Mouse (Mus musculus) intestine, embryonic 15.5 days (tissue): ENCODE results near the gene Pole3. TPM values are rescaled to one million over a fixed set of nuclear protein-coding genes. Genes with fewer than 3 reads are reported as not detected.

Experiments used
- ATAC-seq: fragments of 200-750 bp; cut with Nextera tagmentation; 2 replicates; pipeline ENCODE4 v1.8.0; 2017; ENCODE audit warnings: moderate TSS enrichment, moderate library complexity
- H3K27ac ChIP-seq: fragments of 300-500 bp; sonication (generic); 2 replicates; pipeline ENCODE4 v1.5.1; 2015; ENCODE audit warnings: mild to moderate bottlenecking, inconsistent platforms
- H3K27me3 ChIP-seq: fragments of 300-500 bp; sonication (generic); replicated peaks from 2 replicates; pipeline ENCODE4 v1.6.1; 2015; ENCODE audit warnings: inconsistent platforms
- H3K36me3 ChIP-seq: fragments of 300-500 bp; sonication (generic); 2 replicates; pipeline ENCODE4 v1.6.1; 2015; ENCODE audit warnings: inconsistent platforms
- H3K4me1 ChIP-seq: fragments of 300-500 bp; sonication (generic); replicated peaks from 2 replicates; pipeline ENCODE4 v1.6.1; 2015; ENCODE audit warnings: inconsistent platforms
- H3K4me2 ChIP-seq: fragments of 300-500 bp; sonication (generic); replicated peaks from 2 replicates; pipeline ENCODE4 v1.6.1; 2015; ENCODE audit warnings: mild to moderate bottlenecking, inconsistent platforms
- H3K4me3 ChIP-seq: fragments of 300-500 bp; sonication (generic); replicated peaks from 2 replicates; pipeline ENCODE4 v1.5.1; 2015; ENCODE audit warnings: inconsistent platforms
- H3K9ac ChIP-seq: fragments of 300-500 bp; sonication (generic); 2 replicates; pipeline ENCODE4 v1.6.1; 2015; ENCODE audit warnings: inconsistent platforms
- H3K9me3 ChIP-seq: fragments of 300-500 bp; sonication (generic); 2 replicates; pipeline ENCODE4 v1.6.1; 2016; ENCODE audit warnings: inconsistent platforms
- WGBS: fragments of 180-500 bp; shearing (Covaris S2); methylation state at CpG from one replicate; pipeline ENCODE4 v1.1.7; 2015; 5-methylcytosine and 5-hydroxymethylcytosine counted together
- polyA plus RNA-seq: library from polyadenylated mRNA; unstranded; fragments of >200 nt; fragmentation: Nextera tagmentation; extraction: Ambion mirVana; gene quantifications from 2 replicates; pipeline ENCODE4 v1.2.1, GENCODE M21; 2015

Gene Pole3
- 70.5 and 71.5 TPM in 2 replicates for polyA plus RNA-seq

DNA sequence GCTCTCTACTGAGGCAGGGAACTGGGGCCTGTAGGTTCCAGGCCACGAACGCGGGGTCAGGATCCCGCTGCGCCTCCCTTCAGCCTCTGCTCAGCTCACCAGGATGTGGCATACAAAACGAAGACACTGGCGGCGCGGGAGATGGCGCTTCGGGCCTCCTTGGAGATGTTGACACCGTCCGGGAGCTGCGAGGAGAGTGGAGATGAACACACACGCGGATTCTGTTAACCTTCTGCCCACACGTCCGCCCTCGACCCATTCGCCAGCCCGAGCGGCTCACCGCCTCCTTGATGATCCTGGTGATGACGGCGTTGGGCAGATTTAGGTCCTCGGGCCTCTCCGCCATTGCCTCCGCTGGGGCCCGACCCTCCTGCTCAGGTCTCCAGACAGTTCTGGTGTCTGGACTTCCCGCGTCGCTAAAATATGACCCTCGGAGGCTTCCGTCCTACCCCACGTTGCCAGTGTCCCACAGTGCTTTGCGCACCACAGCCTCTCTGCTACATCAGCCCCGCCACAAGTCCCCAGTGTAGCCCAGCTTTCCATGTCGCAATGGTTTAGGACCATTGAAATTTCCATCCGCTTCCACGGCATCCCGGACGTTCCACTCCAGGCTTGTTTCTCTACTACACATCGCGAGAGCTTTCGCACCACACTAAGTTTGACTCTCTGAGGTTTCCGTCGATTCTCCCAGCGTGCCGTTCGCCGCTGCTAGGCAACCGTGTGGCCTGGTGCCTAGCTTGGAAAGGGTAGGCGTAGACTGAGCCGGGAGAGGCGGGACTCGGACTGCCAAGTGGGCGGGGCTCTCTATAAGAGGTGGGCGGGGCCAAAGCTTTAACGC is at the start of gene Pole3, which contains the start of gene 4933430I17Rik:
Pole3 (minus strand) TSS at position 418 of the 838 bp plus-strand sequence.
4933430I17Rik (plus strand) TSS at position 719 of the 838 bp plus-strand sequence.
- Histone ChIP-seq H3K4me1 (peaks cover 8% of the 10 kb centered on the region), H3K27me3 (no peaks in the 10 kb centered on the region), H3K36me3 (no peaks in the 10 kb centered on the region), H3K4me3 (peak within 1 kb of the TSS; percentile 76), H3K9ac (peak within 1 kb of the TSS; percentile 77), H3K9me3 (no peaks in the 10 kb centered on the region), H3K27ac (peak within 1 kb of the TSS; percentile 96), H3K4me2 (peak within 1 kb of the TSS; percentile 81)
- under 1% methylated on average over 59 of the region's 59 CpGs for WGBS
- ATAC-seq = peak; percentile 99

DNA sequence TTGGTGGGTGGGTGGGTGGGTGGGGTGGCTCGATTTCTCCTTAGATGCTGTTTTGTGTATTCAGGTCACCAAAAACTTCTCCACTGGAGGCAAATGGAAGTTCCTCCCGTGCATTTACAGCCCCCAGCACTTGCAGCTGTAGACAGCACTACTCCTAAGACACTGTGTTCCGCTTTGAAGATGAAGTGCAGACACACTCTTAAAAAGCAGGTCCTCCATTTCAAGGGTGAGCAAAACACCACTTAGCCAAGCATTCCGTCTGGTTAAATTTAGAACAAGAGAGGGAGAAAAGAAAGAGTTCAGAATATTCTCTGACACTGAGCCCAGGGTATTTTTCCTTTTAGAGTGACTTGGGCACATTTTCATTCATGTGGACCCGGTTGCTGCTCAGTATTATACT is 45.2 kb upstream of the Pole3 start:
- 40% methylated on average over 5 of the region's 5 CpGs for WGBS
- ATAC-seq = no peak

DNA sequence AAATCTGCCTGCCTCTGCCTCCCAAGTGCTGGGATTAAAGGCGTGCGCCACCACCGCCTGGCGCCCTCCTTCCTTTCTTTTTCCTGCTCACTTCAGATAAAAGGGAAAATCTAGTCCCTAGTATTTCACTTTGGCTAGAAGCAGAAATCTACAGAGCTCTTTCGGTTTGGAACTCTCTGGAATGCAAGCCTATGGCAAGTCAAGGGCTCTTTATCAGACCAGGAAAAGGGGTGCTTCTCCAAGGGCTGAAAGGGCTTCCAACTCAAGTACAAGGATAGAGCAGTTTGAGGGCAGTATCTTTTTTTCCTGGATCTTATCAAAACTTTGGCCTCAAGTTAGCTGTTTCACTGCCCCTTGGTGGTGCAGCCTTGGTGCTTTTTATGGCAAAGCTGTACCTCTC is 44.7 kb upstream of the Pole3 start:
- peak overlapping the region; percentile 44; the same call in 1 of the 2 replicates for H3K27ac ChIP-seq
- H3K4me3 ChIP-seq = no peak overlapping the region
- no peaks in the 10 kb centered on the region for H3K27me3 ChIP-seq
- no peak overlapping the region for H3K4me2 ChIP-seq
- H3K9me3 ChIP-seq = no peaks in the 10 kb centered on the region
- peaks cover 7% of the 10 kb centered on the region; the same call in 1 of the 2 replicates for H3K4me1 ChIP-seq
- ATAC-seq = no peak
- H3K9ac ChIP-seq = no peak overlapping the region
- WGBS = 91% methylated on average over 5 of the region's 5 CpGs
- H3K36me3 ChIP-seq = no peaks in the 10 kb centered on the region

More for the DNA sequence above, 45.2 kb upstream of the Pole3 start:
- Histone ChIP-seq H3K4me1 (peaks cover 7% of the 10 kb centered on the region; the same call in 1 of the 2 replicates), H3K27me3 (no peaks in the 10 kb centered on the region), H3K9ac (no peak overlapping the region), H3K4me3 (no peak overlapping the region), H3K9me3 (no peaks in the 10 kb centered on the region), H3K27ac (peak overlapping the region; percentile 51; the same call in 1 of the 2 replicates), H3K36me3 (no peaks in the 10 kb centered on the region), H3K4me2 (no peak overlapping the region)

DNA sequence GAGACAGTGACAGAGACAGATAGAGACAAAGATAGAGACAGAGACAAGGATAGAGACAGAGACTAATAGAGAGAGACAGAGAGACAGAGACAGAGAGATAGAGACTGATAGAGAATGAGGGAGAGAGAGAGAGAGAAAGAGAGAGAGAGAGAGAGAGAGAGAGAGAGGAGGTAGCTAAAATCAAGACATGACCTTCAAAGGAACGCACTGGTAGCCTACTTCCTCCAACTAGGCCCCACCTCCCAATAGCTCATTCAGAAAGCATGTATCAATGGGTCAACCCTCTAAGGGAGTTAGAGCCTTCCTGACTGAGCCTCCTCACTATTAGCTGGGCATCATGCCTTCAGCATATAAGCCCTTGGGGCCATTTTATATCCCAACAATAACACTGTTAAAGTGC is 43.5 kb upstream of the Pole3 start:
- WGBS = 75% methylated on average over 1 of the region's 1 CpGs
- Histone ChIP-seq H3K36me3 (no peaks in the 10 kb centered on the region), H3K4me2 (no peak overlapping the region), H3K4me1 (peaks cover 7% of the 10 kb centered on the region; the same call in 1 of the 2 replicates), H3K4me3 (no peak overlapping the region), H3K27ac (no peak overlapping the region), H3K9ac (no peak overlapping the region), H3K9me3 (no peaks in the 10 kb centered on the region), H3K27me3 (no peaks in the 10 kb centered on the region)
- ATAC-seq = no peak

DNA sequence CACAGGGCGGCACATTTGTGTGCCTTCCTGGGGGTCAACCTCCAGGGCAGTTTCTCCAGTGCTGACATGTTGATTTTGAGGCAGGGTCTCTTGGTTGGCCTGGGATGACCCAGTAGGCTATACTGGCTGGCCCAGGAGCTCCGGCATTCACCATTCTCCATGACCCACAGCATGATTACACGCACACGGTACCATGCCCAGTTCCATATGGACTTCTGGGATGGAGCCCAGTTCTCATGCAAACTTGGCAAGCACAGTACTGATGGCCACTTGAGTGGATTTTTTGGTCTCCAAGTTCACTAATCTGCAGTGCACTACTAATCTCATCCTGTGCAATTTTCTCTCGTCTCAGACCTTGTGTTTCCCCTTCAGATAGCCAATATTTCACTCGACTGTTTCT is 42.8 kb upstream of the Pole3 start:
- no peak overlapping the region for H3K4me2 ChIP-seq
- no peak overlapping the region for H3K9ac ChIP-seq
- H3K4me3 ChIP-seq = no peak overlapping the region
- 88% methylated on average over 6 of the region's 6 CpGs for WGBS
- no peaks in the 10 kb centered on the region for H3K27me3 ChIP-seq
- H3K27ac ChIP-seq = no peak overlapping the region
- no peaks in the 10 kb centered on the region for H3K9me3 ChIP-seq
- peaks cover 7% of the 10 kb centered on the region; the same call in 1 of the 2 replicates for H3K4me1 ChIP-seq
- no peak for ATAC-seq
- H3K36me3 ChIP-seq = no peaks in the 10 kb centered on the region

DNA sequence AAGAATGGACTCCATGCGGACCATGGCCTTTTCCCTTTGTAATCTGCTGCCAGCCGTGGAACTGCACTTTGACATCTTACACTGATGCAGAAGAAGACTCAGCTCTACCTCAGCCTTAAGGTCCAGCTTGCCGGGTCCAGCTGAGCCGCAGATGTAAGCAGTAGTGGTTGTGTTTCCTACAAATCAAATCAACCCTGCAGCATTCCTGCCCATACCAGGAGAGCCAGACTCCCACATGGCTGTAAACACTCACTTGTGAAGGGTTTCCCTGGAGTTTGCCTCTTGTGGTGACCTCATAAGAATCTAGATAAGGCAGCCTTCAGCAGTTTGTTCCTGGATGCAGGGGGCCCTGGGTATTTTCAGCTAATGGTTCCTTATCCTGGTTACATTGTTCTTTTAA is 41.7 kb upstream of the Pole3 start:
- Histone ChIP-seq H3K9ac (no peak overlapping the region), H3K36me3 (no peaks in the 10 kb centered on the region), H3K27ac (0 out of 2 replicates have a peak overlapping the region, but pooled peaks have one; percentile 13), H3K4me1 (peaks cover 8% of the 10 kb centered on the region; the same call in 1 of the 2 replicates), H3K9me3 (no peaks in the 10 kb centered on the region), H3K27me3 (no peaks in the 10 kb centered on the region), H3K4me3 (no peak overlapping the region), H3K4me2 (no peak overlapping the region)
- ATAC-seq = peak; percentile 59; the same call in 1 of the 2 replicates
- 38% methylated on average over 4 of the region's 4 CpGs for WGBS

DNA sequence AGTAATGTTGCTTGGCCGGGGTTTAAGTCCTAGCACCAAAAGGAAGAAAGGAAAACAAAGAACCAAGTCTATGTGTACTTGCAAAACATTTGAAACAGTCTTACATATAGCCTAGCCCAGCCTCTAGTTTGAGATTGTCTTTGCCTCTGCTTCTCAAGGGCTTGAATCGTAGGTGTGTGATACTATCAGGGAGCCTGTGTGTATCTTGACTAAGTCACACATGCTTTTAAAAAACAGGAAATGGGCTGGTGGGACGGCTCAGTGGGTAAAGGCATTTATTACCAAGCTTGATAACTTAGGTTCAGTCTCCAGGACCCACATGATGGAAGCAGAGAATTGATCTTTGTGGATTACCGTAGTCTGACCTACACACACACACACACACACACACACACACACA is 37.1 kb upstream of the Pole3 start:
- Histone ChIP-seq H3K36me3 (no peaks in the 10 kb centered on the region), H3K9me3 (no peaks in the 10 kb centered on the region), H3K9ac (no peak overlapping the region), H3K27me3 (no peaks in the 10 kb centered on the region), H3K4me2 (no peak overlapping the region), H3K4me1 (peaks cover 10% of the 10 kb centered on the region; the same call in 1 of the 2 replicates), H3K4me3 (no peak overlapping the region), H3K27ac (no peak overlapping the region)
- WGBS = 63% methylated on average over 4 of the region's 4 CpGs
- no peak for ATAC-seq

DNA sequence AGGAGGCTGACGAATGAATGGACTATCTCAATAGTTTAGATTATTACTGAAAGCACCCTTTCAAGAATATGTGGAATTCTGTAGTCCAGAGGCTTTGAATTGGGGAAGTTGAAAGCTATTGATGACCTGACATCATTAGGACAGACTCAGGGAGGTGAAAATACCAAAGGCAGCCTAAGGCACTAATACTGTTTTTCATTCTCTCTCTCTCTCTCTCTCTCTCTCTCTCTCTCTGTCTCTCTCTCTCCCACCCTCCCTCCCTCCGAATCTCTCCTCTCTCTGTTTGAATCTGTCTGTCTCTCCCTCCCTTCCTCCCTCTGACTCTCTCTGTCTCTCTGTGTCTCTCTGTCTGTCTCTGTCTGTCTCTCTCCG is 36.7 kb upstream of the Pole3 start:
- Histone ChIP-seq H3K4me1 (peaks cover 9% of the 10 kb centered on the region; the same call in 1 of the 2 replicates), H3K4me3 (no peak overlapping the region), H3K27me3 (no peaks in the 10 kb centered on the region), H3K4me2 (no peak overlapping the region), H3K9me3 (no peaks in the 10 kb centered on the region), H3K27ac (no peak overlapping the region), H3K36me3 (no peaks in the 10 kb centered on the region), H3K9ac (no peak overlapping the region)
- ATAC-seq = 0 out of 2 replicates have a peak, but pooled peaks have one; percentile 8
- 60% methylated on average over 3 of the region's 3 CpGs for WGBS

DNA sequence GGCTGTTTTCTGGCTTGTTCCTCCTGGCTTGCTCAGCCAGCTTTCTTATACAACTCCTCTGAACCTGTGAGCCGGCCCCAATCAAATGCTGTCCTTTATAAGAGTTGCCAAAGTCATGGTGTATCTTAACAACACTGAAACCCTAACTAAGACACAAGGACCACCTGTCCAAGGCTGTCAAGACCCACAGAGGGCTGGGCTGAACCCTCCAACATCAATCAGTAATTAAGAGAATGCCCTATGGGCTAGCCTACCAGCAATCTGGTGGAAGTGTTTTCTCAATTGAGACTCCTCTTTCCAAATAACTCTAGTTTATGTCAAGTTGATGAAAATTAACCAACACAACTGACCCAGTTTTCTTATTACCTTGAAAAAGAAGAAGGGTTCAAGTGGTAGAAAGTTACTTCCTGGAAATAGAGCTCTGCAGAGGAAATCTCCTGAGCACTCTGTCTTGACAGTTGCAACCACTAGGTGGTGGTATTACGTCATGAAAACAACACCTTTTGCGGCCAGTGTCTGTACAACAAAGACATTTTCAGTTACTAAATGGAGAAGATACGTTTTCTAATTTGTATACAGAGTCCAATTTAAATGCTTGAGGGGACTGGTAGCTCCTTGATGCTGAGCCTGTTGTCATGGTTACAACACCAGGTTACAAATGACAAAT is 36.2 kb upstream of the Pole3 start:
- H3K4me3 ChIP-seq = no peak overlapping the region
- peak; percentile 71 for ATAC-seq
- H3K4me1 ChIP-seq = 0 out of 2 replicates have a peak, but pooled peaks cover 4% of the 10 kb centered on the region
- H3K27ac ChIP-seq = no peak overlapping the region
- H3K36me3 ChIP-seq = no peaks in the 10 kb centered on the region
- H3K4me2 ChIP-seq = no peak overlapping the region
- 22% methylated on average over 4 of the region's 4 CpGs for WGBS
- H3K27me3 ChIP-seq = no peaks in the 10 kb centered on the region
- no peak overlapping the region for H3K9ac ChIP-seq
- H3K9me3 ChIP-seq = no peaks in the 10 kb centered on the region

DNA sequence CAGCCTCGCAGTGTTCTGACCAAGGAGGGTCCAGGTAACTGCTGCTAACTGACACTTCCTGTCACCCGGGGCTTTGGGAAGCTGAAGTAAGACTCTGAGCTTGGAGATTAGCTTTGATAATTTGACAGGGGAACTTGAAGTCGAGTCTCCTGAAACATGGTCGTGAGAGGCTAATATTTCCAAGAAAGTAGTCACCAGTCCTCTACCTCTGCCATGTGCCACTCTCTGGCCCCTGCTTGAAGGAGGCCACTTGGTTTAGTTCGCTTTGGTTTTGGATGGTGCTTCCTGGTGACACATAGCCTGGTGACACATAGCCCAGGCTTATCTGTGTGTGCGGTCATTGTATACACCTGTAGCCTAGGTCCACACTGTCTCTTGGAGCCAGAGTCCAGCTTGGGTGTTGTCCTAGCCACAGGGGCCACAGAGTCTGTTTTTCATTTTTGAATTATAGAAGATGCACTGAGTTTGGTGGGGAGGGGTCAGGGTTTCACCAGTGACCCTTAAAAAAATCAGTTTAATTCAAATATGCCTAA is 35.0 kb upstream of the Pole3 start, which contains the start of gene Rgs3:
Rgs3 (plus strand) TSS at position 51 of the 533 bp plus-strand sequence.
- Histone ChIP-seq H3K4me1 (0 out of 2 replicates have a peak, but pooled peaks cover 2% of the 10 kb centered on the region), H3K9me3 (no peaks in the 10 kb centered on the region), H3K4me3 (no peak within 1 kb of the TSS), H3K27ac (no peak within 1 kb of the TSS), H3K27me3 (no peaks in the 10 kb centered on the region), H3K9ac (no peak within 1 kb of the TSS), H3K36me3 (no peaks in the 10 kb centered on the region), H3K4me2 (no peak within 1 kb of the TSS)
- WGBS = 51% methylated on average over 6 of the region's 6 CpGs
- no peak for ATAC-seq

DNA sequence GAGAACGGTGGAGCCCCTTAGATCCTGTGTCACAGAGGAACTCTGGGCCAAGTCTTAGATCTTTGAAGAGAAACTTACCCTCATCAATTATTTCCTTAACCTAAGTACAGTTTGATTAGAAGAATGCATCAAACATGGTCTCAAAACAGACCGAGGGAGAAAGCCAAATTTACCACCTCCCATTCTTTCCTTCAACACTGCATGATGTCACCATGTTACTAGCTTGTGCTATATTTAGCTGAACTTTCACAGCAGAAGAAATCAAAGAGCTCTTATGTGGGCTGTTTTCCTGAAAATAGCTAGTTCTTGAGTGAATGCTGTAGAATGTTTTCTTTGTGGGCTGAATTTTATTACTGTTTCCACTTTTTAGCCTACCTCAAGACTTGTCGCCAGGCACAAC is 32.6 kb upstream of the Pole3 start:
- H3K9ac ChIP-seq = no peak overlapping the region
- 53% methylated on average over 3 of the region's 3 CpGs for WGBS
- no peak for ATAC-seq
- H3K27ac ChIP-seq = no peak overlapping the region
- H3K27me3 ChIP-seq = no peaks in the 10 kb centered on the region
- no peaks in the 10 kb centered on the region for H3K36me3 ChIP-seq
- no peak overlapping the region for H3K4me2 ChIP-seq
- no peaks in the 10 kb centered on the region for H3K9me3 ChIP-seq
- no peak overlapping the region for H3K4me3 ChIP-seq
- H3K4me1 ChIP-seq = 0 out of 2 replicates have a peak, but pooled peaks cover 2% of the 10 kb centered on the region

DNA sequence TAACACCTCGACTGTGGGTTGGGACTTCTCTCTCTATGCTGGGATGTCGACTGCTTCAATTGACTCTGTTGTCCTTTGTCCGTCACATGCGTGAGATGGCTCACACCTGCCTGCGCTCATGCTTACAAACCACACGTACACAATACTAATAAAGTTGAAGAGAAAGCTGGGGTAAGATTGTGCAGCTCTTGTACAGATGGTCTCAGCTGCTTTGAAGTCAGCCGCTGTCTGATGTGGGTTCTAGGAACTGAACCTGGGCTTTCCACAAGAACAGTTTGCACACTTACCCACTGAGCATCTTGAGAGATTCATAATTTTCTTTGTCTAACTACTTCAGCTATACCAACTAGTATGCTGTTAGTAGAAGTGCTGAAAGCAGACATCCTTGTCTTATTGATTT is 27.1 kb upstream of the Pole3 start:
- 81% methylated on average over 7 of the region's 7 CpGs for WGBS
- no peak for ATAC-seq
- H3K36me3 ChIP-seq = no peaks in the 10 kb centered on the region
- no peaks in the 10 kb centered on the region for H3K27me3 ChIP-seq
- H3K4me2 ChIP-seq = no peak overlapping the region
- no peaks in the 10 kb centered on the region for H3K9me3 ChIP-seq
- no peaks in the 10 kb centered on the region for H3K4me1 ChIP-seq
- H3K9ac ChIP-seq = no peak overlapping the region
- H3K27ac ChIP-seq = no peak overlapping the region
- H3K4me3 ChIP-seq = no peak overlapping the region
